24 mouse cellular contexts compared by ENCODE assay signal in genomic region chr13:111333035-111333434, GRCm38 (mm10).
"Had no signal": no experiment of that assay in that cellular context is flagged by ENCODE, and none has a peak within 500 bp of the region (broad histone marks: within the 10 kb centered on the region; RNA-seq: fewer than 3 reads in every experiment).

No protein-coding gene starts in this region.

- H3K27me3 ChIP-seq: heart, embryonic 13.5 days; heart, embryonic 15.5 days; hindbrain, embryonic 13.5 days; hindbrain, embryonic 15.5 days; liver, embryonic 13.5 days; liver, embryonic 15.5 days had no signal

- DNase-seq: gastrocnemius, postnatal 14 days; gastrocnemius, postnatal 36 days; heart, adult 18-20 months; heart, postnatal 14 days; heart, postnatal 36 days; kidney, adult 18-20 months; kidney, adult 8-10 months; kidney, postnatal 10 days; kidney, postnatal 25 days; kidney, postnatal 4 days; liver; liver, embryonic 13.5 days; liver, postnatal 0 days had no signal

- H3K4me1 ChIP-seq: heart, embryonic 13.5 days; heart, embryonic 15.5 days; hindbrain, embryonic 13.5 days; hindbrain, embryonic 15.5 days; liver, embryonic 13.5 days; liver, embryonic 15.5 days had no signal

- H3K9me3 ChIP-seq: heart, embryonic 13.5 days; heart, embryonic 15.5 days; hindbrain, embryonic 13.5 days; hindbrain, embryonic 15.5 days; liver, embryonic 13.5 days; liver, embryonic 15.5 days had no signal

- H3K4me3 ChIP-seq: heart, embryonic 13.5 days; heart, embryonic 15.5 days; hindbrain, embryonic 13.5 days; hindbrain, embryonic 15.5 days; layer of hippocampus, adult 2 months; left cerebral cortex, adult 2 months; liver, embryonic 13.5 days; liver, embryonic 15.5 days had no signal

- H3K9ac ChIP-seq: heart, embryonic 13.5 days; heart, embryonic 15.5 days; hindbrain, embryonic 13.5 days; hindbrain, embryonic 15.5 days; liver, embryonic 13.5 days; liver, embryonic 15.5 days; liver, postnatal 0 days had no signal

- H3K4me2 ChIP-seq: heart, embryonic 11.5 days; heart, embryonic 13.5 days; heart, embryonic 15.5 days; hindbrain, embryonic 13.5 days; hindbrain, embryonic 15.5 days; liver, embryonic 11.5 days; liver, embryonic 13.5 days; liver, embryonic 15.5 days had no signal

- H3K36me3 ChIP-seq: heart, embryonic 13.5 days; heart, embryonic 15.5 days; hindbrain, embryonic 13.5 days; hindbrain, embryonic 15.5 days; liver, embryonic 13.5 days; liver, embryonic 15.5 days had no signal

- ATAC-seq: hindbrain, postnatal 0 days; intestine, postnatal 0 days; liver, postnatal 0 days had no signal

- H3K27ac ChIP-seq: heart, embryonic 13.5 days; heart, embryonic 15.5 days; hindbrain, embryonic 13.5 days; hindbrain, embryonic 15.5 days; hindbrain, postnatal 0 days; layer of hippocampus, adult 2 months; left cerebral cortex, adult 2 months; liver, embryonic 13.5 days; liver, embryonic 15.5 days had no signal
